Mouse (Mus musculus): ENCODE data around the gene Dmxl2.
A peak's percentile ranks its signal among the peaks of the same experiment; 100 is the strongest.

Gene Dmxl2

GRCm38 (mm10) chr9:54499791-54500190 lies 1.6 kb downstream of the Dmxl2 start:
- DNase-seq (ENCODE audit: inconsistent ontology term), result no peak

GRCm38 (mm10) chr9:54499291-54499690 lies 2.1 kb downstream of the Dmxl2 start:
- no peak for DNase-seq (ENCODE audit: inconsistent ontology term)

- DNase-seq (ENCODE audit: inconsistent ontology term), result no peak
These were observed 11.0 kb downstream of the Dmxl2 start for GRCm38 (mm10) chr9:54490431-54490830.

- DNase-seq (ENCODE audit: inconsistent ontology term), result no peak
These were observed 11.8 kb downstream of the Dmxl2 start for GRCm38 (mm10) chr9:54489599-54489998.

- DNase-seq (ENCODE audit: inconsistent ontology term), result no peak
These were observed 16.5 kb downstream of the Dmxl2 start for GRCm38 (mm10) chr9:54484927-54485326.

- DNase-seq (ENCODE audit: inconsistent ontology term), result no peak
These were observed 18.2 kb downstream of the Dmxl2 start for GRCm38 (mm10) chr9:54483215-54483614.

- DNase-seq (ENCODE audit: inconsistent ontology term), result no peak
These were observed 18.7 kb downstream of the Dmxl2 start for GRCm38 (mm10) chr9:54482763-54483162.

GRCm38 (mm10) chr9:54479054-54479453 lies 22.4 kb downstream of the Dmxl2 start:
- DNase-seq (ENCODE audit: inconsistent ontology term), result no peak

- no peak for DNase-seq (ENCODE audit: inconsistent ontology term)
These were observed 23.3 kb downstream of the Dmxl2 start for GRCm38 (mm10) chr9:54478117-54478516.

GRCm38 (mm10) chr9:54474546-54474945 lies 26.9 kb downstream of the Dmxl2 start:
- DNase-seq (ENCODE audit: inconsistent ontology term), result no peak

GRCm38 (mm10) chr9:54474031-54474430 lies 27.4 kb downstream of the Dmxl2 start:
- DNase-seq (ENCODE audit: inconsistent ontology term), result no peak

GRCm38 (mm10) chr9:54472784-54473183 lies 28.6 kb downstream of the Dmxl2 start:
- no peak for DNase-seq (ENCODE audit: inconsistent ontology term)

GRCm38 (mm10) chr9:54469339-54469738 lies 32.1 kb downstream of the Dmxl2 start:
- no peak for DNase-seq (ENCODE audit: inconsistent ontology term)

- no peak for DNase-seq (ENCODE audit: inconsistent ontology term)
These were observed 33.9 kb downstream of the Dmxl2 start for GRCm38 (mm10) chr9:54467433-54467933.

- no peak for DNase-seq (ENCODE audit: inconsistent ontology term)
These were observed 37.9 kb downstream of the Dmxl2 start for GRCm38 (mm10) chr9:54463483-54464054.

GRCm38 (mm10) chr9:54439015-54439414 lies 62.4 kb downstream of the Dmxl2 start:
- no peak for DNase-seq (ENCODE audit: inconsistent ontology term)

GRCm38 (mm10) chr9:54438246-54438645 lies 63.2 kb downstream of the Dmxl2 start:
- DNase-seq (ENCODE audit: inconsistent ontology term), result no peak

GRCm38 (mm10) chr9:54416238-54416637 lies 85.2 kb downstream of the Dmxl2 start:
- DNase-seq (ENCODE audit: inconsistent ontology term), result no peak

- no peak for DNase-seq (ENCODE audit: inconsistent ontology term)
These were observed 144.7 kb downstream of the Dmxl2 start for GRCm38 (mm10) chr9:54356756-54357155.

- no peak for DNase-seq (ENCODE audit: inconsistent ontology term)
These were observed 159.4 kb downstream of the Dmxl2 start for GRCm38 (mm10) chr9:54342026-54342425.

GRCm38 (mm10) chr9:54336532-54337144 lies 164.8 kb downstream of the Dmxl2 start:
- DNase-seq (ENCODE audit: inconsistent ontology term), result peak; percentile 50

GRCm38 (mm10) chr9:54335582-54335981 lies 165.8 kb downstream of the Dmxl2 start:
- DNase-seq (ENCODE audit: inconsistent ontology term), result no peak

GRCm38 (mm10) chr9:54329201-54329600 lies 172.2 kb downstream of the Dmxl2 start:
- no peak for DNase-seq (ENCODE audit: inconsistent ontology term)

- peak; percentile 6 for DNase-seq (ENCODE audit: inconsistent ontology term)
These were observed 178.0 kb downstream of the Dmxl2 start for GRCm38 (mm10) chr9:54323456-54323855.

Data from Muller cell, postnatal 12 days (primary cell).